Mouse (Mus musculus): ENCODE measurements around the gene Alk.
A peak's percentile ranks its signal among the peaks of the same experiment; 100 is the strongest.

The Alk gene

DNA sequence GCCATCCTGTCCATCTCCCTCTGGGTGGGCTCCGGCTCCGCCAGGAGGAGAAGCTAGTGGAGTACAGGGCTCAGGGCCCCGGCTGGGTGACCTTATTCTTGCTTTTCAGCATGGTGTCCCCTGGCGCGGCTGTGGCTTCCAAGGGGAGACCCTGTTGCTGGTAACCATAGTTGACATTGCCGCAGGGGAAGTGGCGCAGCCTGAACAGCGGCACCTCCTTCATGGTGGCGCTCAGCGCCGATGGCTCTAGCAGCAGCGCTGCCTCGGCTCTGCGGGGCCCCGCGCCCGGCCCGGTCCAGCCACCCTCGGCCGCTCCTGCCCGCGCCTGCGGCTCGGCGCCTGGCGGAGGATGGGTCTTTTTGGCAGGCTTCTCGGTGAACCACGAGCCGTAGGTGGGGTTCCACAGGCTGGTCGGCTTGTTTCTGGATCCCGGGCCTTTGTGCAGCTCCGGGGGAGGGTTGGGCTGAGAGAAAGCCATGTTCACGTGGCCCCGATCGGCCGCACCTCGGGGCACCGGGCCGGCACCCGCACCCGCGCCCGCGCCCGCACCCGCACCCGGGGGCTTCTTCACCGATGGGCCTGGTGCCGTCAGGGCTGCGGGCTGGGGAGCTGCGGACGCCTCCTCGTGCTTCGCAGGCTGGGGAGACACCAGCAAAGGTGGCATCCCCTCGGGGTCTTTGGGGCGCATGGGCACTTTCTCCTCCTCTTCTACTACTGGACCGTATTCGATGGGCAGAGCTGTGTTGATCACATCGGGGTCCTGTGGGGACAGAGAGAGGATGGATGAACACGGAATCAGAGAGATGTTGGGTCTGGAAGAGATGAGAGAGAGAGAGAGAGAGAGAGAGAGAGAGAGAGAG, 734.8 kb downstream of the Alk start:
- DNase-seq = peak; percentile 26 to 41

DNA sequence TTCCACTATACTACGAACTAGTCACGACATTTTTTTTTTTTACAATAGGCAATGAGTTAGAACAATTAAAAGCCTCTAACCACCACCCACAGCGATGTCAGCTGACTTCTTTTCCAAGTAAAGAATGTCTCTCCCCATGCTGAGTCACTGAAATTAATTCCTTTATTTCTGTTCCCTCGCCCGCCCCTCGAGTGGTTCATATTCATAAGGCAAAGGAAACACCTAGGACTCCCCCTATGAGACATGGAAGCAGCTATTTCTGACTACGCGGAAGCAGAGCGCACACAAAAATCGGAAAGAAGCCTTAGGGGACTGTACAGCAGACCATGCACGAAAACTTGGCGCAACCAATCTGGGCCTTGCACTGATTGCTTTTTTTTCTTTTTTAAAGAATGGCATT, 735.6 kb downstream of the Alk start:
- DNase-seq = no peak

DNA sequence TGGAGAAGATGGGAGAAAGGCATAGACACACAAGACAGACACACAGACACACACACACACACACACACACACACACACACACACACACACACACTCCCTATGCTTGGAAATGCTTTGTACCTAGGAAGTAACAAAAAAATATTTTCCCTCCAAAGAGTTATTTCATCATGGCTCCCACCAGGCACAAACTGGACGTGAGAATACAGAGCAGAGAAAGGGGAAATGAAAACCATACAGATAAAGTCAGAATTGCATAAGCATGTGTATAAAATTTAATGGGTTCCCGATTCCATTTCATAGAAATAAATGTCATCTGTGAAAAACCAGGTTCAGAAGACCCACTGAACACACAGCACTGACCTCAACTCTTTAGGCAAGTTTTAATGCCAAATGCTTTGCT, 736.5 kb downstream of the Alk start:
- DNase-seq = no peak

DNA sequence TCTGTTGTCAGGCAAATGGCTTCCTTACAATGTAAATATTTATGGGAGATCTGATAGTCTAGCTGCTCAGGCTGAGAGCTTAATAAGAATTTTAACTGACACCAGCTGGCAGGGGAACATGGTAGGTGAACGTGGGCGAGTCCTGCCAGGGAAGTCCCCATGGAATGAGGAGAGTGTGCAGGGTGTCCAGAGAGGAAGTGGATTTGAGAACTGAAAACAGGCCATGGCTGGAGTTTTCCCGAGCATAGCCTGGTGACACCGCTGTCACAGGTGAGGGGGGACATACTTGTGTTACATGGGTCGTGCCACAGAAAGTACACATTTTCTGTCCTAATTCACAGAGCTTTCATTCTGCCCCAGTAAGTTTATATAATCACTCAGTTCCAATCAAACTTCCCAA, 739.0 kb downstream of the Alk start:
- no peak for DNase-seq

DNA sequence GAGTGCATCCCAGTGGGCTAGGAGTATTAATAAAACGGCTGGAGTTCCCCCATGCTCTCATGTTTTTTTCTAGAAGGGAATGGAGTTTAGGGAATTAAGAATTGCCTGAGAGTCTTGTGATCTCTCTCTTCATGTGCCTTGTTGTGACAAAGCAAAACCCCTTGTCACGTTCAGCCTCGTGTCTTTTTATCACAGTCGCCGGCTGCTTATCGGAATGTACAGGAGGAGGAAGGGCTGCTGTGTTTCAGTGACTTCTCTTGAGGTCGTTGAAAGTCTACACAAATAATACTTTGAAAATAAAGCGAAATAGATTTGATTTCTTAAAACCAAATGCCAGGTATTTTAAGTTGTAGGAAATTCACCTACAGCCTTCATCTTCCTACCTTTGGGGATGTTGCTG, 740.4 kb downstream of the Alk start:
- no peak for DNase-seq

DNA sequence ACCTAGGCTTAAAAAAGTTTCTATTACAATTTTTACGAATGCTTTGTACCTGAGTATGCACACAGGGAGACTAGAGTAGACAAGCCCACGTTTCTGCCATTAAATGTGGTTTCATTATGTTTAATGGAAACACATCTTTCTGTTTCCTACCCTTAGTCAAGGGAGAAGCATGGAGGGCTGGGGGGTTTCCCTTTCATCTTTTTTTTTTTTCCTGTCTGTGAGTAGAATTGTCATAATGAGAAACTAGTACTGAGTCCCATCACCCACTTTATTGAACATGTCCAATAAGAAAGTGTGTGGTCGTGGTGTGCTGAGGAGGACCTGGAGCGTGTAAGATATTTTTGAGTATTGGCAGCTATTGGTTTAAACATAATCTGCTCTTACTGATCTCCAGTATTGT, 741.5 kb downstream of the Alk start:
- DNase-seq = no peak

DNA sequence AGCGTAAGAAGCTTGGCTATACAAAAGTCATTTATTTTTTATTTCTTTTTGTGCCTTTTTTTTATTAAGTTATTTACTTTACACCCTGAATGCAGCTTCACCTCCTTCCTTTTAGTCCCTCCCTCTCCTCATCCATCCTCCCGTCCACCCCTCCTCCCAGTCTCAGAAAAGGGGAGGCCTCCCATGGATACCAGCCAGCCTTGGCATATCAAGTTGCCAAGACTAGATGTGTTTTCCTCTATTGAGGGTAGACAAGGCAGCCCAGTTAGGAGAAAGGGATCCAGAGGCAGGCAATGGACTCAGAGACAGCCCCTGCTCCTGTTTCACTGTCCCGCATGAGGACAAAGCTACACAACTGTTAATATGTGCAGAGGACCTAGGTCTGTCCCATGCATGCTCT, 742.2 kb downstream of the Alk start:
- no peak for DNase-seq

DNA sequence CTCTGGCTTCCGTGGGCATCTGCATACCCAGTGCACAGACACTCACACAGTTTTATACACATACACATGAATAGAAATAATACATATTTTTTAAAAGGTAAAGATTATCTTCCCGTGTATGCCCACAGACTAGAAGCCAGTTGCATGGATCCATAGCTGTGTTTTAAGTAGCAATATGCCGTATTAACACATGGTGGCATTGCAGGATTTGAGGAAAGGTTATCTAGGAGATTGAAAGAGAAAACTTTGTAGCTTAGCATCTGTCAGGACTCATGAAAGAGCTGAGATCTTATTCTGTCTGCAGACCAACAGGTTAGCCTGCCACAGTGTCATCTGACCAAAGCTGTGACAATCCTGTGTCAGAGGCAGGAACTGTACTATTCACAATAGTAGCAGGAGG, 772.5 kb downstream of the Alk start:
- DNase-seq = no peak

DNA sequence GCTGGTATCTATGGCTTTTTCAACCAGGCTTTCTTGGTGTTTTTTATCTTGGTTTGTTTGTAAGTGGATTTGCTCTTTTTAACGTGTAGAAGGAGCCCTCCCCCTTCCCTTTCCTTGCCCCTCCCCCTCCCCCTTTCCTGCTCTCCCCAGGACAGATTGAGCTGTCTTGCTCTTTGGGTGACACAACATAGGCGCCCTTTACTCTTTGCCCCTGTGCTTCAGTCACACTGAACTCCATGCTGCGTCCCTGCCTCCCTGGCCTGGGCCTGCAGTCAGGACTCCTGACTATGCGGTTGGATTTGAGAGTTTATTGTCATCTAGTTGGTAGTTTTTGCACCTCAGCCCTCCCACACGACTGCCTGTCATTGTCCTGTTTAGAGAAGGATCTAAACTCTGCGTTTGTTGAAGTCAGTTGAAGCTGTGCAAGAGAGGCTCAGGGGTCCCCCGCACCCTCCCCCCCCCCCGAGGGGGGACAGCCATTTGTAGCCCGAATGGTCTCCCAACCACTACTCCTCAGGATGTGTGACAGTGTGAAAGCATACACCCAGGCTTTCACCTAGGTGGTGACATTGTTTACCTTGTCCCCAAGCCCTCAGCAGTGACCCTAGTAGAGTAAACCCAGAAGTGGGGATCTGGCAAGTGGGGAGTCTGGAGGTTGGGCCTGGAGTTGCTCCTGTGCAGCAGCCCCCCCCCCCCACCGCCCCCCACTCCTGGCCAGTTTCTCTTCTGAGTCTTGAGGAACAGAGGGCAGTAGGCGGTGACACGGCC, 775.6 kb downstream of the Alk start:
- DNase-seq = no peak

DNA sequence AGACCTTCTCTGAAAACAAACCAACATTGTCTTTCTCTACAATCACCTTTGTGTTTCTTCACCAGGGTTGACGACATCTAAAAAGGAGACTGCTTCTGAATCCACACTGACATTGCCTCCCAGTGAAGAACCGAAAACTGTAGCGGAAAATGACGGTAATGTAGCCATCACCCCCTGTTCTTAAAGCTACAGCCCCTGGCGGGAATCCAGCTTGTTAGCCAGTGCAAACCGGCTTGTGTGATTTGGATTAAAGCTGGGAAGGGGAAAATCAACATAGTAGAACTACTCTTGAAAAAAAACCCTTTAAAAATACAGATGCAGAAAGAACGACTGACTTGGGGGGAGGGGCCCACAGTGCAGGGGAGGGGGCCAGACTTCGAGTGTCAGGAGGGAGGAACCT, 776.8 kb downstream of the Alk start:
- DNase-seq = no peak

DNA sequence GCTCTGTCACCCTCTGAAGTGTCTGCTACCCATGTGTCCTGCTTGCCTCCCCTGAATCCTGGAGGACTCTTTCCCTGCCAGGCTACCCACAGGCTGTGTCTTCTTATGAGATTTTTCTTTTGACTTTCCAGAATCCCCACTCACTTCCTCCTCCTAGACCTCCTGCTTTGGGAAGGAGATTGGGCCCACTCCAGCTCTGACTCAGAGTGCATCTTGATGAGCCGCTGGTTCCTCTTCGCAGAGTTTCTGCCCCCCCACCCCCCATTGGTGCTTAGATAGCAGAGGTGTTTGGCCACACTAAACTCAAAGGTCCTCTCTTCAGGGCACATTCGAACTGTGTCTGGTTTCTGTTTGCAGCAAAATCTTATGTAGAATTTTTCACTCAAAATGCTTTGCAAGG, 777.8 kb downstream of the Alk start:
- DNase-seq = no peak

DNA sequence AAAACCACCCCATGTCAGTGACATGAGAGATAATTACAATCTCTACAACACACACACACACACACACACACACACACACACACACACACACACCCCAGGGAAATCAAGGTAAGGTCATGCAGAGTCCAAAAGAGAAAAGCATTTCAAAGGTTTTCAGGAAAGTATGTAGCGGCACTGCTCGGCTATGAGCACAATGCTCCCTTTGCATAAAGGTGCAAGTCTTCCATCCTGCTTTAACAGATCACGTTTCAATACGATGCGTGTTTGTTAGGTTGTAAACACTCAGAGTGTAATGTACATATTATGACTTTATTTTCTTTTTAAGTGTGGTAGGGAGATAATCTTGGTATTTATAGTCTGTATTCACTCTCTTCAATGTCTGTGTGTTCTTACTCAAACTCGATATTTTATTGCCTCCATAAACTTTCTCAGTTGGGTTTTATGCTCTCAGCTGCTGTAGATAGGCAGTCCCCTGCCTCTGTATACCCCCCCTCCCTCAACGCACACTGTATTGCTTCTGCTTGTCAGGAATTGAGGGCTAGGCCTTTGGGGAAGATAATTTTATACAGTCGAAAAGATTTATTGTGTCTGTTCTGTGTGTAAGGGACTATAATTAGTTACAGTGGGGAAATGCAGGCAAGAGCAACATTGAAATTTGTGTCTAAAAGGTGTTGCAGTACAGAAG, 780.7 kb downstream of the Alk start:
- DNase-seq = no peak

Data from lung, postnatal 4 days (tissue).